Mouse (Mus musculus): ENCODE measurements around the gene Smim4.

Smim4 gene

DNA sequence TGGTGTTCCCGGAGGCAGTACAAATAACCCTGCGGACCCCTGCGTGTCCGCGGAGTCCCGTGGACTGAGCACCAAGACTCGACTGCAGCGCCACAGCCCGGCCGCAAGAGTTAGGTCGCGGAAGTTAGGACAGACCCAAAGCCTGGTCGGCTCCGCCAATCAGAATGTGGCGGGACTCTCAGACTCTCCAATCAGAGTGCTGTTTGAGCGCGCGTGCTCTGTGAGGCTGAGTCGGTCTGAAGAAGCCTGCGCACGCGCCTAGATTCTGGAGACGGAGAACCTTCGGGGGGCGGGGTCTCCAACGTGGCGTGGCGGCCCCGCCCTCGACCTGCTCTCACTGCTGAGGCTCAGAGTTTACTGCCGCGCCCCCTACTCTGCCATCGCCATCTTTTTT lies at the start of gene Smim4:
Gene Smim4, minus strand, starts transcription at position 131 of the 394 bp plus-strand sequence.
- DNase-seq: peak; percentile 98 to 99

DNA sequence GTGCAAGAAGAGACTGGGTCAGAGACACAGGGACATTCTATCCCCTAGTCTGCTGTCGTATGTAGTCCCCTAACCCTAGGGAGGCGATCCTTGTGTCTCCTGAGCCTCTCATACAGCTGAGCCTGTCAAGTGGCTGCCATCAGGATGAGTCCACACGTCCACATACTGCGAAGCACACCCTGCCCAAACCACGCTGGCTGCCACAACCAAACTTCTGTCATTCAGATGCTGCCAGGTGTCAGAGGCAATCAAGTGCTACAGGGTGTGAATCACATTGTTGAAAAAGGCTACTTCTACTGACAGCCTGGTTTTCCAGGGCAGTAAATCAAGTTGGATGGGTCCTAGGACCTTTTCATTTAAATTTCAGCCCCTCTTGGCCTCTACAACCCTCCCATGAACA lies 49.0 kb upstream of the Smim4 start:
- no peak for DNase-seq

DNA sequence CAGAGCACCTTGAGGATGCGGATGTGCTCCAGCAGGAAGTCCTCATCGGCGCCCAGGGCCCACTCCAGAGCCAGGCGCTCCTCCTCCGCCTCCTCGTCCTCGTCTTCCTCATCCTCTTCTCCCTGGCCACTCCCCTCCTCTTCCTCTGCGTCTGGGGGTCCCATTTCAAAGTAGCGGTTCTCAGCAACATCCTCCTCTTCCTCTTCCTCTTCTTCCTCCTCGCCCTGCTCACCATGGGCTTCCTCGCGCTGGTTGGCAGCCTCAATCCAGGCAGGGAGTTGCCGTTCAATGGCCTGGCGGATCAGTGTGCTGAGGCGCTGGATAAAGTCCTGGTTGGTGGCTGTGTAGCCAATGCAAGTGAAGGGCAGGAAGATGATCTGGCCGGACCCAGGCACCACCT lies 48.5 kb upstream of the Smim4 start:
- no peak for DNase-seq

DNA sequence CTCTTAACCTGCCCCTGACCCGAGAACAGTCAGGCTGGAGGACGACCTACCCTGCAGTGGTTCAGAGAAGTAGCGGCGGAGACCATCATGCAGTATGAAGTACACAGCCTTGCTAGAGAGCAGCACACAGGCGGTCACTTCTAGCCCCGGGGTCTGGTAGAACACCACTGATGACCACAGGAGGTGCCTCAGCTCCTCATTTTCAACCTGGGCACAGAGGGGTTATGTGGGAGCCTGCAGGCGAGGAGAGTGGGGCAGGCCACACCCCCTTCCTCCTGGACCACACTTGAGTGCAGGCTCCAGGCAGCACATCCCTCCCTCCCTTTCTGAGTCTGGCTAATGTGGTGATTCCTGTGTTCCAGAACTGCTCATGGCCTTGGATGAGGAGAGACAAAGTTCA lies 44.8 kb upstream of the Smim4 start:
- DNase-seq: no peak

DNA sequence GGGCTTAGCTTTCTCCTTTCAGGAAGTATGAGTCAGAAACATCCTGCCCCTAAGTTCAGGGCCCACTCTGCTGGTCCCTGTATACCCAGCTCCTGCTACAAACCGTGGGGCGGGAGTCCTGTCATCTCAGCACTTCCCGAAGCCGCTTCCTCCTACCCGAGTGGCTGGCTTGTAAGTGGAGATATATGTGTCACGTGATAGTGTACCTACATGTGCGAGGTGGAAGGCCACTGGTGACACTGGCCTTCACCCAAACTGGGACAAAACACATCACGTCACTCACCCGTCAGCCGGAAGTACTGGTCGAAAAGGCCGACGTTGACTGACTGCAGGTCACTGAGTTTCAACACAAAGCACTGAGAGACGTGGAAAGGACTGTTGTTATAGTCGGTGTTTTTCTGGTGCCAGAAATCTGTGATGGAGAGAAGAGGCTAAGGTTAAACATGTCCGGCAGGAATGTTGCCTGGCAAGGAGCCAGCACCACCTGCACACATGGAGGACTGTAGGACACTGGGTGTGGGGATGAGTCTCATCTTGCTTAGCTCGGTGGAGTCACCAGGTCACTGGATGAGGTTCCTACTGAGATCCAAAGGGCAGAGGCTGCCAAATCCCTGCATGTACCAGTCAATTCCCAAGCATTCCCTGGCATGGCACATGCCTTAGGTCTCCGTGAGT lies 44.2 kb upstream of the Smim4 start:
- peak; percentile 46 to 64 for DNase-seq

DNA sequence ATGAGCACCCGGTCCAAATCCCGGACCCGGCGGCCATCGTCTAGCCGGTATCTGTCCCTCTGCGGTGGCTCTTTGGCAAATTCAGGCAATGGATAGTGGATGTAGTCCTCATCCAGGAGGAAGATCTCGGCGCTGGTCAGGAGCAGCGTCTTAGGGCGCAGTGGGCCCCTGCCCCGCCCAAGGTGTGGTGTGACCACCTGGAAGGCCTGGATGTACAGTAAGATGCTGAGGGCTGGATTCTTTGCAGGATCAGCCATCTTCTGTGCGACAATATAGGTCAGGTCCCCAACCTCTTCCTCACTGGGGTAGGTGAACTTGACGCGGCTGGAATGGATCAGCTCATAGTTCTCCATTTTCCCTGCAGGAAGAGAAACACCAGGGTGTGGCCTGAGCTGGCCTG lies 43.1 kb upstream of the Smim4 start:
- DNase-seq: no peak

DNA sequence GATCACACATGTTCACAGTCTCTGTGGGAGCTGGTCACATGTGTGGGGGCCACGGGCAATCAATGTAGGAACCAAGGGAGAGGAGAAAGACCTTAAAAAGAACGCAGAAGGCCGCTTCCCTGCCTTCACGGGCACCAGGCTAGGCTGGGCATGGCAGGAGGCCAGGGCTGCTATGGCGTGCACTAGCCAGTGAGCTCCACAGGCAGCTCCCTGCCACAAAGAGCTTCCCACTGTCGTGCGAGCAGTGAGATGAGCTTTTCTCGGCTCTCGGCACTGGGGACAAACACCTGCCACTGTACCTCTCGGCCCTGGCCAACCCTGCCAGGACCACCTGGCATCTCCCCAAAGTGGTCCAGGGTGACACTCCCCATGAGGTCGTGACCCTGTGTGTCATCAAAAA lies 42.6 kb upstream of the Smim4 start:
- no peak for DNase-seq

DNA sequence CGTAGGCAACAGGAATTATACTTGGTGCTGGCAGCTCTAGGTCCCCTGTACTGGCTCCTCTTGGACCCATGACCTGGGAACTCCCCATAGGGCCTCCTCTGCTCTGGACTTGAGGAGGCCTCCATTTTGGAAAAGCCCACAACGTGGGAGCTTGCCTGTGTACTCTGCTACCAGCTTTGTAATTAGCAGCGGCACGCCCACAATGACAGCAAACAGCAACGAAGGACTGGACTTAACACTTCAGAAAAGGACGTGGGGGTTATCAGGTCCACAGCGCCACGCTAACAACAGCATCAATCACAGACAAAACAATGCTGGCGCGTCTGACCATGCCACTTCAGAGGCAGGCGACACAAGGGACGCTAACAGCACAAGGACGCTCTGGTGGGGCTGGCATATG lies 42.2 kb upstream of the Smim4 start:
- DNase-seq: no peak

DNA sequence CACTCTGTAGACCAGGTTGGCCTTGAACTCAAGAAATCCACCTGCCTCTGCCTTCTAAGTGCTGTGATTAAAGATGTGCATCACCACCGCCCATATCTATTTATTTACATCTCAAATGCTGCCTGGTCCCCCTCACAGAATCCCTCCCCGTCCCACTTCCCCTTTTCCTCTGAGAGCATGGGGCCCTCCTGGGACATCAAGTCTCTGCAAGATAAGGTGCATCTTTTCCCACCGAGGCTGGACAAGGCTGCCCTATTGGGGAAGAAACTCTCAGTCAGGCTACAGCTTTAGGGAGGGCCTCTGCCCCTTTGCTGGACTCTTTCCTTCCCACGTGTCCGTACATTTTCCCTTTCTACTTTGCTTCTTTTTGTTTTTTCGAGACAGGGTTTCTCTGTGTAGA lies 40.8 kb upstream of the Smim4 start:
- no peak for DNase-seq

DNA sequence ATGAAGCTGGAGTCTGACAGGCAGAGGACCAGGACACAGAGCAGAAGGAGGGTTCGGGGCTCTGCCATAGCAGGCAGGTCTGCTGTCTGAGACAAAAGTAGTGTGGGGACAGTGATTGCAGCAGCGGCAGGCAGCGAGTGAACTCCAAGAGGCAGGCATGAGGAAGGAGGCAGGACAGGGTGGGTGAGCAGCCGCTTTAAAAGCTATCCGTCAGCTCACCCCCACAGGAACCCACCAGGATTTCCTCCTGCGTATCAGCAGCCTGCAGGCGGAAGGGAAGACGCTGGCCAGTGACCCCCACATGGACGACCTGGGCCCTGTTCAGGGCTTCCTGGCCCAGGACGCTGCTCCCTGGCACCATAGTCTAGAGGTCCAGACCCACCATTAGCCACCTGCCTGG lies 39.7 kb upstream of the Smim4 start, which contains the start of gene Stab1:
Gene Stab1, minus strand, starts transcription at position 217 of the 400 bp plus-strand sequence.
- DNase-seq: peak; percentile 57 to 67

DNA sequence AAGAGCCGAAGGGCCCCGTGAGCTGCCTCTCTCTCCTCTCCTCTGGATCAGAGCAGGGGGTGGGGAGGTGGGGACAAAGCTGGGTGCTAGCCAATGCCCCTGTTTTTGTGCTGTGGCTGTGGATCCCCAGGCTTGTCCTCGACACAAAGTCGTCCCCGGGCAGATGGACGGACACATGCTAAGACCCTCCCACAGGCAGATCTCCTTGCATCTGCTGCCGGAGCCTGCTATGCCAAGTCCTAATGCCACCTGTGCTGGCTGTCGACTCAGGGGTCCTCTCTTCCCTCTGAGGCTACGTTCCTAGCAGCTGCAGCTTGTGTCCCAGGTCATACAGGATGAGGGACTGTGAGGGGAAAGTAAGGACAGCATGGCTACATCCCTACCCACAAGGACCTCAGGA lies 38.1 kb upstream of the Smim4 start:
- DNase-seq: no peak

DNA sequence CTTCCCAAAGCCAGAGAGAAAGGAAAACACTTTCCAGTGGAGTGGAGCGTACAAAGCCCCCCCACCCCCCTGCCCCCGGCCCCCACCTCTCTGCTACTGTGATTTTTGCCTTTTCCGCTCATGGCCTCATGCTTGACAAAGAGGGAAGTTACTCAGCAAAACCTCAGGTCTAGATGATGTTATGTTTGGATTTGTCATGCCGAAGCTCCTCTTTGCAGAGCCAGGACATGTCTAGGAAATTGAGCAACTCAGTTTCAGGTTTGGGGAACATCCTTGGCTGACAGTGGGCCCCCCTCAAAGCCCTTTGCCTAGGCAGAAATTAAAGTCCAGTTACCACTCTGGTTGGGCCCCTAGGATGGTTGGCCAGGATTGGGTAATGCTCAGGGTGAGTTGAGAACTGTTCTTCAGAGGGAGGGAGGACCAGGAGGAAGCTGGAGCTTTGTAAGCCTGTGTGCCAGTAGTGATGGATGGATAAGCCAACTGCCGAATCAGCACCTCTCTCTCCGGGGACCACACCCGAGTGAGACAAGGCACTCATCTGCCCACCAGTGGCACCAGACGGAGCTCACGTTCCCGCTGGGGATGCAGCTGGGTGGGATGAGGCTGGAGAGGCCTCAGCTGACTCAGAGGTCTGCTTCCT lies 37.4 kb upstream of the Smim4 start:
- DNase-seq: peak; percentile 40 to 50

DNA sequence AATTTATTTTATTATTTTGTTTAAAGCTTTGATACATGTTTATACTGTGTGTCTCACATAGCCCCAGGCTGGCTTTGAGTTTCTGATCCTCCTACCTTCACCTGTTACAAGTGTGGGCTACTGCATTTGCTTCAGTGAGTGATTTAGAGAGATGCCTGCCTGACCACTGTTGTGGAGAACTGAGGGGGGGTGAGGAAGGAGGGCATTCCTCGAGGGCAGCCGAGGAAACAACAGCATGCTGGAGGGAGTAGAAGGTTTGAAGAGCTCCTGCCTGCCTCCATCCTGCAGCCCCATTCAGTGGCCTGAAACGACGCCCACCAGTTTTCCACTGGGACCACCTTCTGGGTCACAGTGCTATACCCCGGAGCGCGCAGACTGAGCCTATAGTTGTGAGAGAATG lies 36.7 kb upstream of the Smim4 start:
- peak; percentile 34 to 60 for DNase-seq

DNA sequence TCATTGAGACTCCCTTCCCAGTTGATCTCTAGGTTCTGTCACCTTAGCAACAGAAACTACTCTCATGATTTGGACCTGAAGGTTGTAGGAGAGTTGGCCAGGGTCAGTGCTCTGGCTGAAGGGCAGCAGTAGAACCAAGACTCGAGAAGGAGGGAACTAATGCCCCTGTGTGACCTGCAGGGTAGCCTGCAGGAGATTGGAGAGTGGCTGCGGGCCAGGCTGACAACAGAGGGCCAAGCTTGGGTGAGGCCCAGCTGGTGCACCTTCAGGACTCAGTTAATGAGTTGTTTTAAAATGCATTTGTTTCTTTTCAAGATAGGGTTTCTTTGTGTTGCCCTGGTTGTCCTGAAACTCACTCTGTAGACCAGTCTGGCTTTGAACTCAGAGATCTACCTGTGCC lies 36.3 kb upstream of the Smim4 start:
- no peak for DNase-seq

DNA sequence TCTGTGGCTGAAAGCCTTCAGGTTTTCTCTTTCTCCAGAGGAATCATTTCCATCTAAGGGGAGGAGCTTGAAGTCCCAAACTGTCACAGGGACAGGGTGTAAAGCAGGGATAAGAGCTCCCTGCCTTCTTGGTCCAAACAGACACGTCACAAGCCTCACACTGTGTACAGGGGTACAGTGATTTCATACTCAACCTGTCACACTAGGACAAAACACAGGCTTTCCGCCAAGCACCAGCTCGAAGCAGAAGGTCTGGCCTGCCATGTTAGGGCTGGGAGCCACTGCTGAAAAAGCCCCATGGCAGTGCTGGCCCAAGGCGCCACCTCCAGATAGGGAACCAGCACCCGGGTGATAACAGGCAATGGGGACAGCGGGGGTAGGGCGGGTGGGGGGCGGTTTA lies 35.3 kb upstream of the Smim4 start:
- no peak for DNase-seq

DNA sequence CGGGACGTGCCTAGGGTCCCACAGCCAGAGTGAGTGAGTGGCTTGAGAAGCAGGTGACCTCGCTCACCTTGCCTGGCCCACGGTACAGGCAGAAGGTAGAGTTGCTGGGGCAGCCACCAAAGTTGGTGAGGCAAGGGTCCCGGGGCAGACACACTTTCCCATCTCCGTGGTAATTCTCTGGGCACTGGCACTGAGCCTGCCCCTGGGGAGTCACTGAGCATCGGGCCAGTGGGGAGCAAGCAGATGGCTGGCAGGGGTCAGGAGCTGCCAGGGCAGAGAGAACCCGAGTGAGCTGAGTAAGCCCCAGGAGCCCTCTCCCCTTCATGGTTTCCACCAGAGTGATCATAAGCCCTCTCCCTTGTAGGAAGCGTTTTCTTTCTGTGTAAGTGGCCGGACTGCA lies 32.9 kb upstream of the Smim4 start:
- no peak for DNase-seq

DNA sequence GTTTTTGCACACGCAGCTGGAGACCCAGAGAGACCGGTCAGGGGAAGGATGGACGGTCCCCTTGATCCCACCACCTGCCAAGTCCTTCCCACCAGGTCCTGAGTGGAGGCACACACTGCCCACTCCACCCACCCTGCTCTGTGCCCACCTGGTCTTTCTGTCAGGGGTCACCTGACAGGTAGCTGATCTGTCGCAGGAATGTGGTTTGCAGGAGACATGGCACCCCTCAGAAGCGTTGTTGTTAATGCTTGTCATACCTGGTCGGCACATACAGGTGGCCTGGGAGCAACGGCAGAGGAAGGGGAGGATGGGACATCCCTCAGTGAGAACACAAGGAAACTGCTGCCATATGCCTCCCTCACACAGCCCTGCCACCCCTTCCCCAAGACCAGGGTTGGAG lies 32.4 kb upstream of the Smim4 start:
- no peak for DNase-seq

DNA sequence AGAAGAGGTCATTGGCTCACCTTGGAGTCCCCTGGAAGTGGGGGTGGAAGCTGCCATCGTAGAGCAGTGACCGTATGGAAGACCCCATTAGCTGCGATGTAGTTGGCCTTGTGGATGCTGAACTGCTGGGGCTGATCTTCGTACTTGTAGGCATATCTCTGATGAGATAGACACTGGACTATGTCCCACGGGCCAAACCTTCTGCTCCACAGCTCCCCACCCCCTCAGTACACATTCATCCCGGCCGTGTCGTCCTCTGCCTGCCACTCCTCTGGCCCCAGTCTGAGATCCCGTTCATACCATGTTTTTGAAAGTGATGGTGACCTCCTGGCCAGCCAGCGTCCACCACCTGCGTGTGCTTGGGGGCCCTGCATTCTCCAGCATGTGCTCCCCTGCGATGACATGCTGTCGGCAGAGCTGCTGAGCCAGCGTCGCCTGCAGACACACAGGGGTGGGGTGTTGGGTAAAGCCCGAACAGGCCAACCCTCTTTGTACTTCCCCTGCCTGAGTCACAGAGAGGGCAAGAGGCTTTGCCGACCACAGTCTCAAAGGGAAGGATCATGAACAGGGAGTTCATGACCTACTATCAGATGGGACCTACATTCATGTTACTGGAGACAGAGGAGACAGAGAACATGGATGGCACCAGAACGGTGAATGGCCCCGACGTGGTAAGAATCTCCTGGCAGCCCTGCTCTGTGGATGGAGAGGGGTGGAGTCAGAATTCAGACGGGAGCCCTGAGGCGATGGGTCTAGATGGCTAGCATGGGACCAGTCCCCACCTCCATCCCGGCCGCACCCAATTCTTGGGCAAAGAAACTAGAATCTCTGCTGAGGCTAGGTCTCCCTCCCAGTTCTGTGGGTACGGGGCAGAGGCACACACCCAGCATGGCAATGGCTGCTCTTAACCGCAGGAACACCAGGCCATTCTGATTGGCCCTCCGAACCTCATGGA lies 31.7 kb upstream of the Smim4 start:
- no peak for DNase-seq

DNA sequence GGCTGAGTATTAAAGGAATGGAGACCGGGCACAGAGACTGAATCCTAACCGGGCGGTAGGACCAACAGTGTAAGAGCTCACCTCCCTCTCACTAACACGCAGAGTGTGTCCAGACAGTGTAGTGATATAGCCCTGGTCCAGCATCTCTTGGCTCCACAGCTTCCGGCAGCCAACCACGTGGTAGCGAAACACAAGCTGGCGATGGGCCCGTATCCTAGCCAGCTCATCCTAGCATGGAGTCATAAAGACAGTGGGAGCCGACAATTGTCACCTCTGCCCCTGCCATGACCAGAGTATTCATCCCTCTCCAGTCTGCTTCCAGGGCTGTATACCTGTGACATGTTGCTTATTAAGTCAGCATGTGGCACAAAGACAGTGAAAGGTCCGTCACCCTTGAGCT lies 16.9 kb upstream of the Smim4 start:
- DNase-seq: no peak

DNA sequence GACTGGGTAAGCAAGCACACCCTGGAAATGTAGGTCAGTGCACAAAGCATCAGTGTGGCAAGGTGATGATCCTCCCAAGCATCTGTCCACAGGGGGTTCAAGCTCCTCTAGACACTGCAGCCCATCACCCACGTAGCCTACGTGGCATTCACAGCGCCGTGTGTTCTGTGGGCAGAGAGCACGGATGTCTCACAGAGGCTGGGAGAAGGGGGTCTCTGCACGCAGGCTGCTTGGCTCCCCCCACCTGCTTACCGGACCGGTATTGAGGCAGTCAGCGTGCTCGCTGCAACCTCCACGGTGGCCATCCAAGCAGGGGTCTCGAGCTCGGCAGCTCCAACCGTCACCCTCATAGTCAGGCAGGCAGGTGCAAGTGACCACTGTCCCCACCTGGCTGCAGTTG lies 12.3 kb upstream of the Smim4 start:
- DNase-seq: no peak

DNA sequence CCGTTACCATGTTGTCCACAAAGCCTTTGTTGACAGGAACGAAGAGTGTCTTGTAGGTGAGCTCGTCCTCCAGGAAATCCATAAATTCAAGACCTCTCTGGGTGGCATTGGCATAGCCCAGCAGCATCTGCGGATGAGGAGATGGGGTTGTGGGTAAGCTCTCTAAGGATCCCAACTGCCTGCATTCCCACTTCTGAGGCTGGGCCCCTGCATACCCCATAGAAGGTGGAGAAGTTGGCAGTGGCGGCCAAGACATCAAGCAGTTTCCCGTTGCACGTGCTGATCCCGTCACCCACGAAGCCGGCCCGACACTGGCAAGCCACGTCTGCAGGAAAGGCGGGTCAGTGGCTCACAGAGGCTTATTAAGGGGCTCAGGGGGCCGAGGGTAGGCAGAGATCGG lies 11.4 kb upstream of the Smim4 start:
- no peak for DNase-seq

DNA sequence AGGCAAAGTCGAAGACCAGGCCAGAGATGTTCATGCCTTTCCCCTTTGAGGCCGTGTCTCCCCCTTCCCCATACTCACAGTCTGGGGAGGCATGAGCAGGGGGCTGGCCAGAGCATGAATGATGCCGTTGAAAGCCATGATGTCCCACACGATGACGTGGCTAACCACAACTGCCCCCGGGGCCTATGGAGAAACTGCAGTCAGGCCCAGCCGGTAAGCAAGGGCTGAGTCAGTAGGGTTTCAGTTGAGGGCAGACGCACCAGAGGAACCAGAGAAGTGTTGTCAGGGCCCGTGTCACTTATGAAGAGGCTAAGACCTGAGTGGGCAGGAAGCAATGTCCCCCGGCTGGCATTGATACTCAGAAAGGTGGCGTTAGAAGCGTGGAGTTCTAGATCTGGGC lies 10.9 kb upstream of the Smim4 start:
- DNase-seq: no peak

DNA sequence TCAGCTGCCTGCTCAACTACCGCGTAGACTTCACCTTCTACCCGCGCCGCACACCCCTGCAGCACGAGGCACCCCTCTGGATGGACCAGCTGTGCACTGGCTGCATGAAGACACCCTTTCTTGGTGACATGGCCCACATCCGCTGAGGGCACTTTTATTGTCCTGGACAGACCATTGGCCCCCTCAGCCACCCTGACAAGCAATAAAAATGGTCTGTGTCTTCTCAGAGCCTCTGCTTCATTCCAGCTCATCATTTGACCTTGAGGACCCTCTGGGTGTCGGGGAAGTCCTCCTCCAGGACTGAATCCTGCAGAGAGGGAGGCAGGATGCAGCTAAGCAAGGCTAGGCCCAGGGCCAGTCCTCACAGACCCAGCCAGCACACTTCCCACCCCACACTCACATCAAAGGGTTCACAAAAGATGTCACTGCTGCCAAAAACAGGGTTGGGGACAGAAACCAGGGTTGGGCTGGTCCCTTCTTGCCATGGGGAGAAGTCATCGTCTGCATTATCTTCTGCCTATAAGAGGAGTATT lies 10.2 kb upstream of the Smim4 start:
- DNase-seq: no peak

Measured in kidney, postnatal 4 days (tissue).